Mouse (Mus musculus) embryonic facial prominence, embryonic 14.5 days (tissue): ENCODE data around the gene Surf2. TPM values are rescaled to one million over a fixed set of nuclear protein-coding genes. Genes with fewer than 3 reads are reported as not detected.

Source experiments
- ATAC-seq: fragments of 200-750 bp; cut with Nextera tagmentation; 2 replicates; pipeline ENCODE4 v1.8.0; 2017; ENCODE audit warnings: low read depth, moderate number of reproducible peaks, moderate TSS enrichment
- DNase-seq: peaks from one replicate; pipeline ENCODE4 v3.0.0-alpha.2; 2015; ENCODE audit warnings: low spot score
- H3K27ac ChIP-seq: fragments of 300-500 bp; sonication (generic); replicated peaks from 2 replicates; pipeline ENCODE4 v1.5.1; 2014; ENCODE audit warnings: low read depth, mild to moderate bottlenecking, low read length, moderate library complexity
- H3K27me3 ChIP-seq: fragments of 300-500 bp; sonication (generic); replicated peaks from 2 replicates; pipeline ENCODE4 v1.6.1; 2014; ENCODE audit warnings: low read length; ENCODE audit not compliant: control insufficient read depth, insufficient read depth
- H3K36me3 ChIP-seq: fragments of 300-500 bp; sonication (generic); 2 replicates; pipeline ENCODE4 v1.6.1; 2014; ENCODE audit warnings: low read length, mixed read lengths; ENCODE audit not compliant: control insufficient read depth, insufficient read depth
- H3K4me1 ChIP-seq: fragments of 300-500 bp; sonication (generic); 2 replicates; pipeline ENCODE4 v1.6.1; 2014; ENCODE audit warnings: antibody characterized with exemption, low read length; ENCODE audit not compliant: control insufficient read depth, insufficient read depth
- H3K4me2 ChIP-seq: fragments of 300-500 bp; sonication (generic); 2 replicates; pipeline ENCODE4 v1.6.1; 2014; ENCODE audit warnings: low read depth, mild to moderate bottlenecking, low read length, moderate library complexity, mixed read lengths
- H3K4me3 ChIP-seq: fragments of 300-500 bp; sonication (generic); 2 replicates; pipeline ENCODE4 v1.5.1; 2014; ENCODE audit warnings: low read depth, mild to moderate bottlenecking, low read length
- H3K9ac ChIP-seq: fragments of 300-500 bp; sonication (generic); 2 replicates; pipeline ENCODE4 v1.6.1; 2014; ENCODE audit warnings: low read depth, mild to moderate bottlenecking, low read length, moderate library complexity, mixed read lengths
- H3K9me3 ChIP-seq: fragments of 300-500 bp; sonication (generic); 2 replicates; pipeline ENCODE4 v1.6.1; 2016; ENCODE audit warnings: low read length; ENCODE audit not compliant: control insufficient read depth
- WGBS: fragments of 180-500 bp; shearing (Covaris S2); extraction: QIAGEN DNeasy Blood & Tissue Kit; methylation state at CpG from one replicate; pipeline ENCODE4 v1.1.7; 2014; 5-methylcytosine and 5-hydroxymethylcytosine counted together
- polyA plus RNA-seq: library from polyadenylated mRNA; unstranded; fragments of >200 nt; fragmentation: Nextera tagmentation; extraction: Ambion mirVana; gene quantifications from 2 replicates; pipeline ENCODE4 v1.2.1, GENCODE M21; 2014

Gene Surf2
- polyA plus RNA-seq, 1 experiment from 2014 or later: 31.2 TPM

DNA sequence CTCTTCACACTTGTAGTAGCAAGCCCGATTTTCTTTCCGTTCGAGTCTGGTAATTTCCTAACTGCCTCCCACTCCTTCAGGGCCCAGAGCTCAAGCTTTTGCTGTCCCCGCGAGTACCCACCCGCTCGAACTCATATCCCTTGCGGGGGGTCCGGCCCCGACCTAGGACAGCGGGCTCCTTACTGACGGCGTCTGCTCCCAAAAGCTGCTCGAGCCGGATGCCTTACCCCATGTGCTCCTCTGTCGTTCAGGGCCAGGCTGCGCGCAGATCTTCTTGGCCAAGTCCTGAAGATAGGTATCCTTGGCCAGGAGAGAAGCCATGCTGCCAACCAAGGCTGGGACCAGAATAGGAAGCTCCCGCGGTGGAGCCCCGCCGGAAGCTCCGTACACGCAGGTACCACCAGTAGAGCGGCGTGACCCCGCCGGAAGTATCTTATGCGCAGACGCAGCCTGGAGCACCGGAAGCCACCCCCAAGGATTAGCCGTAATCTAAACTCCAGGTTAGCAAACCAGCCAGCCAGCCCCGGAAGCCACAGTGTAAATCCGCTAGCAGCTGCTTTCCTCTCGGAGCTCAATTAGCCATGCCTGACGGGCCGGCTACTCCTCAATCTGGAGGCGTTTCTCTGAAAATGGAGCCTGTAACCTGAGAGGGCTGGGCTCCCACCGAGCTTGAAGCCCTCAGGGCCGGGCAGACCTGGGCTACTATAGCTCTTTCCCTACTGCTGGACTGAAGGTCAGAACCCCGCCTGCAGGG, 13.5 kb upstream of the Surf2 start, which contains the start of gene Surf6:
Gene Surf6 (minus strand): TSS at position 413 of the 754 bp plus-strand sequence.
- peaks cover 54% of the 10 kb centered on the region for H3K36me3 ChIP-seq

DNA sequence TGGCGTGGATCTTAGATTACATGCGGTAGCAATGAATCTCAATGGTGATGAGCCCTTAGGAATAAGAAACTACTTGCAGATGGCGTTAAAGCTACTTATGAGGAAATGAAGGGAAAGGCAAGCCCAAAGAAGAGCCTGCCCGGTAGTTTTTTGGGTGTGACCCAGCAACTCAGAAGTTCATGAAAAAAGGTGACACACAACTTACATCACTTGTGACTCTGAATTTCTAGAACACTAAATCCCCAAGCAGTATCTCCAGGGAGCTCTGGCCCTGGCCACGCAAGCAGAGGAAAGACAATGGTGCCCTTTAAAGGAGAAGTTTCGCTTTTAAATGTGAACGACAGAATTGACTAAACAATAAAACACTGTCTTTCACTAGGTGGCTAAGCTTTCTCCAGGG, 12.9 kb upstream of the Surf2 start:
- H3K4me2 ChIP-seq: peak overlapping the region; percentile 85
- ATAC-seq (no peak), DNase-seq (no peak)
- H3K27me3 ChIP-seq: no peaks in the 10 kb centered on the region
- H3K9ac ChIP-seq: peak overlapping the region; percentile 80
- peak overlapping the region; percentile 80 for H3K27ac ChIP-seq
- 7% methylated on average over 7 of the region's 7 CpGs for WGBS
- H3K36me3 ChIP-seq: peaks cover 54% of the 10 kb centered on the region
- H3K4me1 ChIP-seq: peaks cover 11% of the 10 kb centered on the region
- no peaks in the 10 kb centered on the region for H3K9me3 ChIP-seq
- H3K4me3 ChIP-seq: peak overlapping the region; percentile 75

More for the DNA sequence above, 13.5 kb upstream of the Surf2 start, which contains the start of gene Surf6:
- Histone ChIP-seq H3K4me3 (peak within 1 kb of the TSS; percentile 75), H3K9me3 (no peaks in the 10 kb centered on the region), H3K4me2 (peak within 1 kb of the TSS; percentile 85), H3K27ac (peak within 1 kb of the TSS; percentile 80), H3K4me1 (peaks cover 11% of the 10 kb centered on the region), H3K27me3 (no peaks in the 10 kb centered on the region), H3K9ac (peak within 1 kb of the TSS; percentile 80)
- ATAC-seq: peak; percentile 97
- peak; percentile 99 for DNase-seq
- WGBS: under 1% methylated on average over 33 of the region's 41 CpGs

DNA sequence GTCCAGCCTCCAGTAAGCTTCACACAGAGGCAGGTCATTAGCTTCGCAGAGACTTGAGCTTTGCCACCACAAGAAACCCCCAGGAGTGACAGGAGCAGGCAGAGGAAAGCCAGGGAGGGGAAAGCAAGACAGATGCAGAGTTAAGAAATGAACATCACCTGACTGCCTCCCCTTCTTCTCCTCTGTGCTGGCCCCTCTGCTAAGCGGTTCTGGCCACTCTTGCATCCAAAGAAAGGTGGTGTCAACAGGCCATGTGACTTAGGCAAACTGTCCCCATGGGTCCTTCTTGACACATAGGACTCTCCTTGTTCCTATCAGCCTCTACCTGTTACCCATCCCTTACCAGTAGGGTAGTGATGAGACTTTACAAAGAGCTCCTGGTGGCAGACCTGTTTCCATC, 10.2 kb upstream of the Surf2 start:
- no peaks in the 10 kb centered on the region for H3K9me3 ChIP-seq
- peaks cover 21% of the 10 kb centered on the region for H3K4me1 ChIP-seq
- no peak overlapping the region for H3K4me2 ChIP-seq
- DNase-seq (no peak), ATAC-seq (no peak)
- no peak overlapping the region for H3K9ac ChIP-seq
- no peak overlapping the region for H3K4me3 ChIP-seq
- no peaks in the 10 kb centered on the region for H3K27me3 ChIP-seq
- H3K27ac ChIP-seq: no peak overlapping the region
- WGBS: 100% methylated on average over 1 of the region's 2 CpGs
- peaks cover 40% of the 10 kb centered on the region for H3K36me3 ChIP-seq

DNA sequence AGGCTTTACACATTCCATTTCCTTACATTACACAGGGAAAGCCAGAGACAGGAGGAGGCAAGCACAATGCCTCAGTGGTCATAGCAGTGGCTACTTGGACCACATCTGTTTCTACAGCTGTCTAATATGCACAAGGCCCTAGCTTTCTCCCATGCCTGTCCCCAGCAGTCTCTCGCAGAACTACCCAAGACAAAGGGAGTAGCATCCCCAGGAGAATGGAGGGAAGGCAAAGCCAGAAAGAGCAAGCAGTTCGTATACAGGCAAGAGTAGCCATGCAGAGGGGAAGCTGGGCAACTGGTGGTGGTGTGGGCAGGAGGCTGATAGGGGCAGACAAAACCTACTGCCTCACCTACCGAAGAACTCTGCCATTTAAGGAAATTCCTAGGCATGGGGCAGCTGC, 9.7 kb upstream of the Surf2 start:
- Histone ChIP-seq H3K4me3 (no peak overlapping the region), H3K9me3 (no peaks in the 10 kb centered on the region), H3K27me3 (no peaks in the 10 kb centered on the region), H3K4me2 (no peak overlapping the region), H3K27ac (no peak overlapping the region), H3K36me3 (peaks cover 43% of the 10 kb centered on the region), H3K9ac (no peak overlapping the region), H3K4me1 (peaks cover 21% of the 10 kb centered on the region)
- 97% methylated on average over 3 of the region's 3 CpGs for WGBS
- DNase-seq: no peak
- no peak for ATAC-seq

DNA sequence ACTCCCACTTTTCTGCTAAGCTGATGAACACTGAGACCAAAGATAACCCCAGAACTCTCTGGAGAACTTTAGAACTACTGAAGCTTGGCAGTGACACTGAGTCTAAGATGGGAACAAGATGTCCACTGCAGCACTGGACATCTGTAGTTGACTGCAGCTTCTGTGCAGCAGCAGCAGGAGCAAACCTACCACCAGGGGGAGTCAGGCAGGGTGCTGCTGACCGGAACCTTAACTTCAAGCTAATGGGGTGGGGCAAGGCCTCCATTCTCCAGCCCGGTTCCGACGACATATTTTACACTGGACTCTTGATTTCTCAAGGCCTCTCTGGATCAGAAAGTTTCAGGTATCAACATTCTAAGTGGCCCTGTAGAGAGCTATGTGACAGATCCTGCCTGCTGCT, 9.1 kb upstream of the Surf2 start:
- peaks cover 49% of the 10 kb centered on the region for H3K36me3 ChIP-seq
- peak; percentile 16 for DNase-seq

DNA sequence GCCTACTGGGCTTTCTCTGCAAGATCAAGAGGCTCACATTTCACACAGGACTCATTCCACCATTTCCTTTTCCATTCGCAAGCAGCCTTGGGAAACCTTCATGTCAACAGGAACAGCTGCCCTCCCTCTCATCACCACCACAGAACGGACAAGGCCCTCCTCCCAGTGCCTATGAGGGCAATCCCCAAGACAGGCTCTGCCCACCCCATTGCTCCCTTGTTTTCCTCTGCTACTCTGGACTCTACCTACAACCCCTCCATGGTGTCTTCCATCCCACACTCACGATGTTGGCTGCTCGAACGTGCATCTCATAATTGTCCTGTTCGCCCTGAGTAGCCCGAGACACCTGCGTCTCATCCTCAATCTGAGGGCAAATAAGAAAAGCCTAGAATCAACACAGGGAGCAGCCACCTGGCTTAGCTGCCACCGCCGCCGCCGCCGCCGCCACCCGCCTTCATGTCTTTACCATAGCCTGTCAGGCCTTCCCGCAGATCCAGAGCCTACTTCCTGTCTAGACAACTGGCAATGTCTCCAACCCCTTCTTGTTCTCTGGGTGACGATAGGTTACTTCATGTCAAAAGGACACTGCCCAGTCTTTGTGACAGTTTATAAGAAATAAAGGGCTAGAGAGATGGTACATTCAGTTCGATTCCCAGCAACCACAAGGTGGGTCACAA, 7.3 kb upstream of the Surf2 start:
- H3K9me3 ChIP-seq: no peaks in the 10 kb centered on the region
- H3K4me2 ChIP-seq: peak overlapping the region; percentile 83
- no peaks in the 10 kb centered on the region for H3K27me3 ChIP-seq
- DNase-seq (no peak), ATAC-seq (no peak)
- H3K9ac ChIP-seq: peak overlapping the region; percentile 98
- H3K4me3 ChIP-seq: peak overlapping the region; percentile 85
- H3K27ac ChIP-seq: no peak overlapping the region
- peaks cover 16% of the 10 kb centered on the region for H3K4me1 ChIP-seq
- 76% methylated on average over 18 of the region's 18 CpGs for WGBS
- peaks cover 67% of the 10 kb centered on the region for H3K36me3 ChIP-seq

More for the DNA sequence above, 9.1 kb upstream of the Surf2 start:
- 52% methylated on average over 4 of the region's 4 CpGs for WGBS
- no peak overlapping the region for H3K9ac ChIP-seq
- no peaks in the 10 kb centered on the region for H3K27me3 ChIP-seq
- no peak overlapping the region for H3K27ac ChIP-seq
- H3K4me1 ChIP-seq: peaks cover 19% of the 10 kb centered on the region
- ATAC-seq: no peak
- H3K4me2 ChIP-seq: no peak overlapping the region
- H3K9me3 ChIP-seq: no peaks in the 10 kb centered on the region
- no peak overlapping the region for H3K4me3 ChIP-seq

DNA sequence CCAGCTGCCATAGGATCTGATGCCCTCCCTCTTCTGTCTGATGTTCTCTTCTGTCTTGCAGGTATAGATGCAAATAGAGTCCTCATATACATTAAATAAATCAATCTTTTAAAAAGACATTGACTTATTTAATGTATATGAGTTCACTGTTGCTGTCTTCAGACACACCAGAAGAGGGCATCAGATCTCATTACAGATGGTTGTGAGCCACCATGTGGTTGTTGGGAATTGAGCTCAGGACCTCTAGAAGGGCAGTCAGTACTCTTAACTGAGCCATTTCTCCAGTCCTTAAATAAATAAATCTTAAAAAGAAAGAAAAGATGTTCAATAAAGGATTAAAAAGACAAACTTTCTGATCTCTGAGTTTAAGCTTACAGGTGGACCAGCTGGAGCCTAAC, 6.8 kb upstream of the Surf2 start:
- Histone ChIP-seq H3K36me3 (peaks cover 71% of the 10 kb centered on the region), H3K4me2 (peak overlapping the region; percentile 83), H3K4me1 (peaks cover 15% of the 10 kb centered on the region), H3K27me3 (no peaks in the 10 kb centered on the region), H3K9ac (peak overlapping the region; percentile 98), H3K9me3 (no peaks in the 10 kb centered on the region), H3K27ac (peak overlapping the region; percentile 88; the same call in 1 of the 2 replicates), H3K4me3 (peak overlapping the region; percentile 85)
- DNase-seq (no peak), ATAC-seq (no peak)

DNA sequence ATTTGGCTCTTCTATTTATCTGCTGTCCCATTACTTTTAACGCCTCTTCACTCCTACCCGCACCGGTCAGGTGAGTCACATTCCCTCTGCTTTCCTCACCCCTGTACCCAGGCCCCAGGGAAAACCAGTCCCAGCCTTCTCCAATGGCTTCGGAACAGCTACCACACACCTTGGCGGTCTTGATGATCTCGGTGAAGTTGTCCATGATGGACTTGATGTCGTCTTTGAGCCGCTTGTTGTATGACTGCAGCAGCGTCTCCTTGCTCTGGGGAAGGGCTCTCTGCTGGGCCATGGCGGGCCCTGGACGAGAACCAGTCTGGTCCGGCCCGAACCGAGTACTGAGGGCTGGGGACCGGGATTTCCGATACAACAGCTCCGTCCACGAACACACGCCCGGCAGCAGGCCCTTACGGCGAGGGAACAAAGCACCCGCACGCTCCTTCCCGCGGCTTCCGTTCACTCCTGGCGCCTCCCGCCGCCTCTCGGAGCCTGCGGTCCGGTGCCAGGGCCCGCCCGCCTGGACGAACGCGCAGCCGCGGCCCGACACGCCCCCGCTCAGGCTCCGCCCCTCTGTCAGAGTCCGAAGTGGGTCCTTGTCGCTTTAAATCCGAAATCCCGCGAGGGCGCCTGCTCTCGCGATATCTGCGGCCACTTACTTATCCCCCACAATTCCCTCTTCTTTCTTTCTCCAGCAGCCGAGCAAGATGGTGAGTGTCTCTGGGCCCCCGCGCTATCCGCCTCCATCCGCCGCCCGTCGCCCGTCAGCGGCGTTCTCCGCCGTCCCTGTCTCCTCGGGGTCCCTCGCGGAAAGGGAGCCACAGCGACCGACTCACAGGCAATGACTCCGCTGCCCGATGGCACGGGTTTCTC, 5.8 kb upstream of the Surf2 start, which contains the start of the genes Med22 and Rpl7a:
Gene Med22 (minus strand): TSS at position 554 of the 870 bp plus-strand sequence.
Gene Rpl7a (plus strand): TSS at position 641 of the 870 bp plus-strand sequence.
- Histone ChIP-seq H3K9ac (peak within 1 kb of the TSS; percentile 98), H3K27me3 (no peaks in the 10 kb centered on the region), H3K27ac (peak within 1 kb of the TSS; percentile 91), H3K9me3 (no peaks in the 10 kb centered on the region), H3K4me3 (peak within 1 kb of the TSS; percentile 85), H3K4me2 (peak within 1 kb of the TSS; percentile 95), H3K4me1 (peaks cover 17% of the 10 kb centered on the region), H3K36me3 (peaks cover 69% of the 10 kb centered on the region)
- DNase-seq (peak; percentile 99), ATAC-seq (peak; percentile 94)
- under 1% methylated on average over 45 of the region's 74 CpGs for WGBS
